Comparison of ENCODE assay signal across 9 mouse cellular contexts in genomic region chr19:38775548-38775947, GRCm38 (mm10). TPM values are rescaled to one million over a fixed set of nuclear protein-coding genes. Genes with fewer than 3 reads are reported as not detected.
DNase-seq lines count a peak whose midpoint lies in the region; ATAC-seq and TF ChIP-seq lines count a peak whose summit lies in the region.
"Had no signal": no experiment of that assay in that cellular context is flagged by ENCODE, and none has a peak within 500 bp of the region (broad histone marks: within the 10 kb centered on the region; RNA-seq: fewer than 3 reads in every experiment).

No protein-coding gene starts in this region.

- no peak overlapping the region for H3K4me3 ChIP-seq in heart, adult 2 months
- H3K4me3 ChIP-seq in midbrain, embryonic 15.5 days = no peak overlapping the region
- H3K4me3 ChIP-seq: limb, embryonic 15.5 days had no signal

- no peaks in the 10 kb centered on the region for H3K36me3 ChIP-seq in heart, adult 2 months (ENCODE audit: control insufficient read depth, insufficient read depth, low read length)
- H3K36me3 ChIP-seq in midbrain, embryonic 15.5 days (replicated peaks) = no peaks in the 10 kb centered on the region
- H3K36me3 ChIP-seq: limb, embryonic 15.5 days had no signal

- peak; percentile 65; the same call in 1 of the 2 replicates for ATAC-seq in midbrain, embryonic 15.5 days (replicated peaks)

- WGBS in heart, adult 2 months = 54% methylated on average over 4 of the region's 4 CpGs
- WGBS in midbrain, embryonic 15.5 days = 62% methylated on average over 4 of the region's 4 CpGs

- intact Hi-C loops in heart, adult 2 months (cut with DNase I) = loop anchor here (2.0 to 5.0 kb wide), 3 partner anchors 208 to 351 kb away; no protein-coding TSS in a partner anchor
- intact Hi-C loops in heart, postnatal 25 days (cut with DNase I) = loop anchor here (2.0 to 5.0 kb wide), 2 partner anchors 211 to 353 kb away; no protein-coding TSS in a partner anchor

- no peak overlapping the region for H3K9ac ChIP-seq in heart, adult 2 months (ENCODE audit: low read depth, low read length)
- no peak overlapping the region for H3K9ac ChIP-seq in midbrain, embryonic 15.5 days
- H3K9ac ChIP-seq: limb, embryonic 15.5 days had no signal

- DNase-seq in heart, adult 2 months = peak; percentile 12 to 45
- DNase-seq in heart, postnatal 25 days (ENCODE audit: low spot score) = no peak
- DNase-seq in B cell, adult 2 months = peak; percentile 2 to 6
- DNase-seq in adrenal gland, postnatal 14 days = peak; percentile 65
- DNase-seq in frontal cortex, postnatal 36 days (ENCODE audit: low spot score in 2 of 2) = peak; percentile 46 to 63
- DNase-seq in layer of hippocampus, postnatal 25 days (ENCODE audit: extremely low spot score in 1 of 2, low spot score in 1 of 2) = peak; percentile 29 to 73
- DNase-seq in spleen, adult 12 weeks (ENCODE audit: low spot score) = no peak

- H3K27ac ChIP-seq in heart, adult 2 months = no peak overlapping the region
- H3K27ac ChIP-seq in midbrain, embryonic 15.5 days = no peak overlapping the region
- H3K27ac ChIP-seq: limb, embryonic 15.5 days had no signal

- no peaks in the 10 kb centered on the region for H3K9me3 ChIP-seq in midbrain, embryonic 15.5 days
- H3K9me3 ChIP-seq: limb, embryonic 15.5 days had no signal

- no peaks in the 10 kb centered on the region for H3K79me2 ChIP-seq in heart, adult 2 months (replicated peaks; ENCODE audit: control insufficient read depth, insufficient read depth, low read length)

- H3K4me2 ChIP-seq in midbrain, embryonic 15.5 days = no peak overlapping the region
- H3K4me2 ChIP-seq: limb, embryonic 15.5 days had no signal

- TF ChIP-seq POLR2A in heart, adult 2 months (IDR thresholded peaks at IDR 0.05; ENCODE audit: insufficient read depth, low read depth, low read length) = no peak

- H3K27me3 ChIP-seq in heart, adult 2 months (ENCODE audit: control insufficient read depth, insufficient read depth, low read length) = no peaks in the 10 kb centered on the region
- no peaks in the 10 kb centered on the region for H3K27me3 ChIP-seq in midbrain, embryonic 15.5 days (replicated peaks)
- H3K27me3 ChIP-seq: limb, embryonic 15.5 days had no signal

- 0 out of 2 replicates have a peak, but pooled peaks cover 1% of the 10 kb centered on the region for H3K4me1 ChIP-seq in heart, adult 2 months (ENCODE audit: control insufficient read depth, insufficient read depth, low read length)
- H3K4me1 ChIP-seq in midbrain, embryonic 15.5 days = no peaks in the 10 kb centered on the region
- H3K4me1 ChIP-seq: limb, embryonic 15.5 days had no signal

- peak; percentile 78 for TF ChIP-seq CTCF in heart, adult 2 months (IDR thresholded peaks at IDR 0.05)

- TF ChIP-seq EP300 in heart, adult 2 months (IDR thresholded peaks at IDR 0.05; ENCODE audit: insufficient read depth, low read depth, low read length) = no peak

RNA-seq across cellular contexts. Expression of gene Noc3l, which starts 43.5 kb away (rescaled TPM):
- 1 to 10 TPM; 6.7 to 7.6 TPM for total RNA-seq in heart, adult 2 months (2021)
- polyA plus RNA-seq in heart, adult 2 months (2012; rRNA removed) = 1.8 and 2.8 TPM in 2 replicates
- total RNA-seq in heart, postnatal 25 days (2021) = 1 to 10 TPM; 6.1 to 6.7 TPM
- total RNA-seq in adrenal gland, postnatal 14 days (2021) = 16.0 and 17.5 TPM in 2 replicates
- 10 to 100 TPM; 13.7 to 13.8 TPM for total RNA-seq in layer of hippocampus, postnatal 25 days (2021)
- 4.7 and 4.8 TPM in 2 replicates for polyA plus RNA-seq in midbrain, embryonic 15.5 days (2015; fragmentation: Nextera tagmentation; extraction: Ambion mirVana)

Comparison
In these comparisons a context has a peak if more than half of its experiments do, and no peak if none do; other contexts are left out.
1. DNase-seq: peak in heart, adult 2 months (2 of 2), B cell, adult 2 months (2 of 2), adrenal gland, postnatal 14 days (single experiment), frontal cortex, postnatal 36 days (2 of 2) and layer of hippocampus, postnatal 25 days (2 of 2); none in heart, postnatal 25 days (single experiment) and spleen, adult 12 weeks (single experiment).